Mouse (Mus musculus): ENCODE measurements around the gene Abi2.

Abi2 gene

DNA sequence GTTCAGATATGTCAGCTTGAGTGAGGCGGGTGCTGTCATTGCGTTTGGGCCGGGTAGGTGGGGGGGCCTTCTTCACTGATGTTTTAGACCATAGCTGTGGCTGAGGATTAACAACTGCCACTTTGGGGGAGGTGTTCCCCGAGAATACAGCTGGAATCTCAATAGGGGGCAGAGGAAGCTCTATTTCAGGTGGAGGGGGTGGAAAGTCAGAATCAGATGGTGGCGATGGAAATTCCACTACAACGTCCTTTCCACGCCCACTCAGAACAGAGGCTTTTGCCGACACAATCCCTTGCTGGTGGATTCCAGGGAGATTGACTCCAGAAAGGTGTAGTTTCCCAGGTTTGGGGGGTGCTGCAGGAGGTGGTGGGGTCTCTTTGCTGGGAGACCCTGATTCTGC lies 79.2 kb downstream of the Abi2 start:
- DNase-seq (ENCODE audit: extremely low spot score, low spot score) = no peak

DNA sequence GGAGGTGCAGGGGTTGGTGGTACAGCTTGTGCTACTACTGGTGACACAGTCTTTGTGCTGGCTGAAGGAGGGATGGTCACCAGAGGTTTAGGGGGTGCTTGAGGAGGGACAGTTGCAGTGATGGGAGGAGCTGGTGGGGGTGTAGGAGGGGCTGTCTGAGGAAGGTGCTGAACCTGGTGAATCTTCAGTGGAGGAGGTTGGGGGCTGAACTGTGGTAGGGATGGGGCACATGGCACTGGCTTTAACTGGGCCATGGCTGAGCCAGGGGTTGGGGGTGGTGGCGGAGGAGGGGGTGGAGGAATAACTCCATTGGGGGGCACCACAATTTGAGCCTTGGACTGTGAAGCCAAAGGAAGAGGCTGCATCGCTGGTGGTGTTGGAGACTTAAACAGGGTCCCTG lies 80.2 kb downstream of the Abi2 start:
- no peak for DNase-seq (ENCODE audit: extremely low spot score, low spot score)

DNA sequence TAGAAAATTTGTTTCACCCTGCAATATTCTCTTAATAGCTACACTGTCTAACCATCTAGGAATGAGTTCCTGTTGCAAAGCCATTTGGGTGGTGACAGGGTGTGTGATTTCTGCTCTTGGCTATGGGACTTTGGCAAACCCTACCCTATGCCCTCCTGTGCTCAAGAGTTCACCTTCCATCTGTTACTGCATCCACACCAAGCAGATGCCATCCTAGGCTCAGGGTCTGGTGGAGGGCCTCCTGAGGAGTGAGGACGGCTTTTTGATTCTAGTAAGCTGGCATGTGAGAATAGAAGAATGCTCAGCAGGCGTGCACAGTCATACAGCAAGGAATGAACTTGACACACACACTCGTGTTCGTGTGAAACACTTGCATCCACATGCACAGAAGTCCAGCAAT lies 81.1 kb downstream of the Abi2 start:
- DNase-seq (ENCODE audit: extremely low spot score, low spot score) = no peak

DNA sequence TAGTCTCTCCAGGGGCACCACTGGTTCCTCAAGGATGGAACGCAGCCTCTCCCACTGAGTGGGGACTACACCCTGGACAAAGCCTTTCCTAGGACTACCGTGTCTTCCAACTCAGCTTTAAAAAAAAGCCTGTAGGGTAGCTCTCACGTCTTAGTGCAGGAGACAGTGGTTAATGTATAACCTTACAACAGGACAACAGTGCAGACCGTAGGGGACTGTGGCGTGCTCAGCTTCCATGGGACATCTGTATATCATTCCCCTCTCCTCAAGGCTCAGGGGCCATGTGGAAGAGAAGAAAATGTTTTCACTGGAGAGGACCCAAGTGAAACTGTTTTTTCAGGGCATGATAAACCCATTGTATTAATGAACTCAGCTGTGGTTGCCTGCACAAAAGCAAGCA lies 83.0 kb downstream of the Abi2 start:
- no peak for DNase-seq (ENCODE audit: extremely low spot score, low spot score)

DNA sequence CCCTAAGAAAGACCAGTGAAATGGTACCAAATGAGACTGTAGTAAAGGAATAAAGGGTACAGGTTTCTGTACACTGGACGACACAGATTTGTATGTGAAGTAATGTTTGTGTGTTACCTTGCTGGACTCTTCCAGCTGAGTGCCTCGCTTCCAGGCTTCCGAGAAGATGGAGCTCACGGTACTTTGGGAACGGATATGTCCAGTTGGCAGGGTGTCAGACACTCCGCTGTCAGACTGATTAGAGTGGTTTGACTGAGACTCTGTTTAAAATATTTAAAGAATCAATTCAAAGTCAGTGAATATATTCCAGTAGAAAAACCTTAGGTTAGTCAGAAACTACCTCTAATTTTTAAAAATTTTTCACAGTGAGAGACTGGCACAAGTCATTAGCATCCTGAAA lies 84.0 kb downstream of the Abi2 start:
- no peak for DNase-seq (ENCODE audit: extremely low spot score, low spot score)

DNA sequence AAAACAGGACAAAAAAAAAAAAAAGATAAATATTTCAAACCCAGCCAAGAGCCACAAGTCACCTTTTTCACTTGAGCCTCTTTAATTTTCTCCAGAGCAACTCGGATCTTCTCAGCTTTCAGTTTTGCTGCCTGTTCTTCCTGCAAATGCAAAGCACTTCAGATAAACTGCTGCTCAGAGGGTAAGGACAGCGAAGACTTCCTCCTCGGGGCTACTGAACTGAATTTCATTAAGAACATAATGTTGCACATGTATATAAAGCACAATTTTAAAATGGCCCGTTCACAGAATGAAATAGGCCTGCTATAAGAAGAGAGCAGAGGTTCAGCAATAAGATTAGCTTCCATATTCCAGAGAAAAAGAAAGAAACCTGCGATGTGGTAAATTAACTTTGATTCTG lies 94.0 kb downstream of the Abi2 start:
- no peak for DNase-seq (ENCODE audit: extremely low spot score, low spot score)

DNA sequence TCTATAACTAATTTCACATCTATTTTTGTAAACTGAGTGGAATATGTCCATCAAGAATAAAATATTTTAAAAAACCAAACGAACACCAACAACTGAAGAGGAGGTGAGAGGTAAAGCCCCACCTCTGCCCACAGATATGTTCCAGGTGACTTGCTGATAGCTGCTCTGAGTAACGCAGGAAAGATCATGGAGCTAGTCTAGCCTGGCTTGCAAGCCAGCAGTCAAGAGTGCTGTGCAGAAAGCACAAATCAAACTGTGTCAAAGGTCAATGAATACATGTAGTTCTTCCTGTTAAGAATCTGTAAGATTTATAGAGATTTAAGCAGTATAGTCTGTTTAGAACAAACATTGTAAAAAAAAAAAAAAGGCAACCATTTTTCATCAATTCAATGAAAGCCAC lies 101.2 kb downstream of the Abi2 start:
- no peak for DNase-seq (ENCODE audit: extremely low spot score, low spot score)

DNA sequence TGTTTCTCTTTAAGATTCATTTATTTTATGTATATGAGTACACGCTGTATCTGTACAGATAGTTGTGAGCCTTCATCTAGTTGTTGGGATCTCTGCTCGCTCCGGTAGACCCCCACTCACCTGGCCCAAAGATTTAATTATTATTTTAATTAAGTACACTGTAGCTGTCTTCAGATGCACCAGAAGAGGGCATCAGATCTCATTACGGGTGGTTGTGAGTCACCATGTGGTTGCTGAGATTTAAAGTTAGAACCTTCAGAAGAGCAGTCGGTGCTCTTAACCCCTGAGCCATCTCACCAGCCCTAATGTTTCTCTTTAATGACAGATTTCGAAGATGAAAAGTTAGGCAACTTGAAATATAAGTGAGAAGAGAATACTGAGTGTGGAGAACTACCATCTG lies 120.7 kb downstream of the Abi2 start:
- no peak for DNase-seq (ENCODE audit: extremely low spot score, low spot score)

DNA sequence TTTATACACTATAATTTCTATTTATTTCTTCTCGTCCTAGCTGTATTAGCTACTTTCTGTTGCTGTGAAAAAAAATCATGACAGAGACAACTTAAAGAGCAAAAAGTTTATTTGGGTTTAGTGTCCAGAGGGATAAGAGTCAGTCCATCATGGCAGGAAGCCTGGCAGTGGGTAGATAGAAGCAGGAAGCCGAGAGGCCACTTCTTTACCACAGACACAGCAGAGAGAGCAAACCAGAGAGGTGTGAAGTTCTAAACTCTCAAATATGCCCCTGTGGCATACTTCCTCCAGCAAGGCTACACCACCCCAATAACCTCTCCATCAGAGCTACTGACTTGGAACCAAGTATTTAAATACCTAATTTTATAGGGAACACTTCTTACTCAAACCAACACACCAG lies 121.2 kb downstream of the Abi2 start:
- no peak for DNase-seq (ENCODE audit: extremely low spot score, low spot score)

Data from neural tube, embryonic 10.5 days (tissue).